Mouse (Mus musculus): ENCODE measurements at regions not wholly inside any gene's neighbourhood (a gene's known extent, or its start where the extent isn't known, plus 50 kb on each side); places are given as distances from the start of the nearest gene placed in this dataset.

DNA sequence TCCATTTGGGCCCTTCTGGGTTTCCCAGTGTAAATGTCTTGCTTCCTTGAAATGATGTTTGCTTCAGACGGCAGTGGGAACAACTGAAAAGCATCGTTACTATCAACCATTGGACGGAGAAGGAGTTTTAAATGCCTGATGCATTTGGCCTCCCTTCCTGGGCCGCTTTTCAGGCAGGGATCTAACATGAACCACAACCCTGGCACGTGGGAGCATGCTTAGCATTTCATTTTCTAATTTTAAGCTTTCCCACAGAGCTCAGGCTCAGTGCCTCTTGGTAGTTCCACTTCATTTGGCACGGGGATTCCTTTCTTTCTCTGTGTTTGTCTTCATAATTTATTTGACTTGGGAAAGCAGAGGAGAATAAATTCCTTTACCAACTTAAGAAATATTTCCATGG, 406.6 kb upstream of the Nbea start:
- DNase-seq (ENCODE audit: low spot score): no peak

DNA sequence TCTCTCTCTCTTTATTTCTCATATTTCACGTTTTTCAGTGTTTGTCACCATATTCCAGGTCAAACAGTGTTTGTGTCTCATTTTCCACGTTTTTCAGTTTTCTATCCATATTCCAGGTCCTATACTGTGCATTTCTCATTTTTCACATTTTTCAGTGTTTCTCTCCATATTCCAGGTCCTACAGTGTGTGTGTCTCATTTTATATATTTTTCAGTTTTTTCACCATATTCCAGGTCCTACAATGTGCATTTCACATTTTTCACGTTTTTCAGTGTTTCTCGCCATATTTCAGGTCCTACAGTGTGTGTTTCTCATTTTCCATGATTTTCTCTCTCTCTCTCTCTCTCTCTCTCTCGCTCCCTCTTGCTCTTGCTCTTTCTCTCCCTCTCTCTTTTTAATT, 391.9 kb upstream of the Nbea start:
- no peak for DNase-seq (ENCODE audit: low spot score)

DNA sequence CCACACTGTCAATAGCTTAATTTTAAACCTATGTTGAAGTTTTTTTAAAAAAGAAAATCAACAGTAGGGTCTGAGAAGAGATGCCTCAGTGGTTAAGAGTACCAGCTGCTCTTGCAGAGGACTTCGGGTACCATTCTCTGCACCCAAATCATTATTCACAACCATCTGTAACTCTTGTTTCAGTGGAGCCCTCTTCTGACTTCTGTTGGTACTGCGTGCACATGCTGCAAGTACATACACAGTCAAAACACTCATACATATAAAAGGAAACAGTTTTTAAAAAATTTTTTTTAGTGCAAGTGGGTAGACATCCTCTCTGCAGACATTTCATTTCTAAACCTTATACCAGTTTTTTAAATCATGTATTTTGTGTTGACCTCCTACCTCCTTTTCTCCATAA, 352.7 kb upstream of the Nbea start:
- no peak for DNase-seq (ENCODE audit: low spot score)

DNA sequence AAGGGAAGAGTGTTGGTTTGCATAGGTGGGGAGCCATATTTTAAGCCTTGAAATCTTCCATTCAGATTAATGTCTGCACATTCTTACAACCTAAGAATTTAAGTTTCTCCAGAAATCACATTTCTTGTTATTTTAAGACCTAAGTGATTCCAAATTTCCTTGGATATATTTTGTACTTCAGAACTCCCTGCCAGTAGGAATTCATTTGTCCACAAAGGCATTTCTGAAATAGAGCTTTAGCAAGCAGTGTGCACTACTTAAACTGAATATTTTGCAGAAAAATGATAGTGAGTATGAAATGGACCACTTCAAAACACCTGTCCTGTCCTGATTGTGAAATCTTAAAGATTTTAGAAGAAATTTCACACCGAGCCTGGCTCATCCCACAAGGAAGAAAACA, 320.9 kb upstream of the Nbea start:
- DNase-seq (ENCODE audit: low spot score): no peak

DNA sequence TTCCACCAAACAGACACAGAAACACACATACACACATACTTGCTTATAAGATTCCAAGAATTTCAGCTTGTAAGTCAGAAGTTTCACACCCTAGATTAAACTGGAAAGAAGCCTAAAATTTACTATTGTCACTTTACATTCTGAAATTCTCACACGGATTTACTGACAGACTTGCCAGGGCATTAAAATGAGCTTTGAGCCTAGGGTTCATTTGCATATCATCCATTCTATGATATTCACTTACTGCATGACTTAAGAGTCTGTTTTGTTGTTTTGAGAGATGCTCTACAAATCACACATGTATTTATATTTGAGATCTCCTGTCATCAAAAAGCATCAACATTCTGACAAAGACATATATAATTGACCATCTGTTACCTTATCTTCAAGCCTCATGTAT, 315.8 kb upstream of the Nbea start:
- DNase-seq (ENCODE audit: low spot score): no peak

DNA sequence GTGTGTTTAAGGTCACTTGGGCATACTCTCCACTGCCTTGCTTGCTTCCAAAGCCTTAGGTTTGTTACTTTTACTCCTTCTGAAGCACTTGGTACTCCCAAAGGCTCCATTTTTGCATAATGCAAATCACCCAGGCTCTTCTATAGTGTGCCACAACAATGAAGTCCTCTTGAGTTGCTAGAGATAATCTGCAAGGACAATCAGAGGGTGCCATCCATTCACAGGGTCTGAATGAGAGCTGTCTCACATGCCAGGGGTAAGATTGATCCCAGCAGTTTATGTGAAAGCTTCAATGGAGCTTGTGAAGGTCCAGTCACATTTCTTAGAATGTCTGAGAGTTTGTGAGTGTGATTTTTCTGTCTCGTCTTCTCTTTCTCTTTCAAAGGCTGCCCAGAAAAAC, 310.4 kb upstream of the Nbea start:
- DNase-seq (ENCODE audit: low spot score): no peak

DNA sequence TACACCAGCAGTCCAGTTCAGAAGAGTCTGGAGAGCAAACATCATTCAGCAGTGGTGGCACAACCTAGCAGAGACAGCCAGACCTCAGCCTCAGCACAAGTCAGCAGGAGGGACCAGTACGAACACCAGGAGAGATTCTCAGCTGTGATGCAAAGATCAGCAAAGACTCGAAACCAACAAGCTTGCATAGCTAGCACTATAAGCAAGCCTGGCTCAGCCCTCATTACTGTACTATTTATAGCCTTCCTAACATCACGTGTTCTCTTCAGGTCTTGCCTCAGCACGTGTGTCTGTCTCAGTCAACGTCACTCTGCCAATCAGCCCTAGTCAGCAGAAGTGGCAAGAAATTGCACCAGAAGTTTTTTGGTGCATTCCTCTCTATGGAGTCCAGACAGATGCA, 305.7 kb upstream of the Nbea start:
- no peak for DNase-seq (ENCODE audit: low spot score)

DNA sequence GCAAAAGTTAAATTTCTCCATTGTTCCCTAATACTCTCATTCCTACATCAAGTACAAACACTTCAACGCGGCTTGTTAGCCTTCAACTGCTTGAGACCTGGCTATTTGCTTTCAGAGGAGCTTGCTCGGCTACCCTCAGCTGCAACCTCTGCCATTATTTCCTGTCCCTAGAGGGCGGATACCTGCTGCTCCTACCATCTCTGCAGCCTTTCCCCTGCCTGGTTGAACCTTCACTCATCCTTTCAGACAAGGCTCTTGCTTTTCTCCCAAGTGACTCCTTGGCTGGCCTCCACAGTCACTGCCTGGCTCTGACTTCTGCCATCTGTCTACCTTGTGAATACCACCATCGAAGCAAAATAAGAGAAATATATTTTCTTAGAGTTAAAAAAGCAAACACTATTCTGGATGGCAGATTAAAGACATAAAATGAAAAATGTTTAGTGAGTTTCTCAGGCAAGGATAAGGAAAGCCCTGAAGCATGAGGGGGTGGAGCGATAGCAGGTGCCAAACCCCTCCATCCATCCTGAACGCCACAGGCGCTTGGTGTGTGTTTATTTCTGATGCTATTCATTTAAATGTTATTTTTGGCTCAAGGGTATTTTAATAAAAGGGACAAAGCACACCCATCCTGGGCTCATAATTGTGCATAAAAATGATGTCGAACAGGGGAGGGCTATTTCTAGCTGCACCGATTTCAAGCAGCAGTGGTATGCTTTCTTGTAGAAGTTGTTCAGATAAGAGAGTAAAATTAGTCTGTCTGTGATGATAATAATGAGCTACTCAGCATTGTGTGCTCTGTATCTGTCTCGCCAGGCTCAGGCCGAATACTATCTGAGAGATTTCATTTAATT, 302.3 kb upstream of the Nbea start:
- no peak for DNase-seq (ENCODE audit: low spot score)

GRCm38 (mm10) chr3:56484096-56484495, 300.6 kb upstream of the Nbea start:
- no peak for DNase-seq (ENCODE audit: low spot score)

- DNase-seq (ENCODE audit: low spot score): no peak
Observed at GRCm38 (mm10) chr3:56483370-56483769, 299.9 kb upstream of the Nbea start.

- DNase-seq (ENCODE audit: low spot score): no peak
Observed at GRCm38 (mm10) chr3:56479529-56479928, 296.0 kb upstream of the Nbea start.

DNA sequence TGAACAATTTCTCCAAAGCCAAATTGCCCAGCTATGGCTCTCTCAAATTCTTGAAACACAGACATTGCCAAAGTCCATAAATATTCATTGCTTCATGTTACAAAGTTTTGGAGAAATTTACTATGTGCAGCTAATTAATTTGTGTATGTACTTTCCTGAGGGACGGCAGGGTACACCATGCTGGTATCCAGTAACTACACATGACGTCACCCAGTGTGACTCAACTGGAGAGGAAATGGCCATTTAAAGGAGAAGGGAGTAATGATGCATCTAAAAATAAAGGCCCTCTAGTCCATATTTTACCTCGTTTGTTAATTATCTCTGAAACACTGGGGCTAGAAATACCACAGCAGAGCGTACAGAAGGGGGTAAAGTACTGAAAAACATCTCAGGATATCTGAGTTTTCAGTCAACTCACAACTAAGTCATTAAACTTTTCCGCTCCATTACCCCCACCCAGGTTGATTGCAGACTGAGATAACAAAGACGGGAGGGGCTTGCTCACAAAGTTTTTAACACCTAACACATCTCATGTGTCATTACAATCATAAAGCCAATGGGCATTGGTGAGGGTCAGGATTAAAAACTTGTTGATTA, 295.1 kb upstream of the Nbea start:
- DNase-seq (ENCODE audit: low spot score): no peak

- no peak for DNase-seq (ENCODE audit: low spot score)
Observed at GRCm38 (mm10) chr3:56475529-56476527, 292.3 kb upstream of the Nbea start.

GRCm38 (mm10) chr3:56472651-56473050, 289.1 kb upstream of the Nbea start:
- no peak for DNase-seq (ENCODE audit: low spot score)

- DNase-seq (ENCODE audit: low spot score): no peak
Observed at GRCm38 (mm10) chr3:56471823-56472222, 288.3 kb upstream of the Nbea start.

- DNase-seq (ENCODE audit: low spot score): no peak
Observed at GRCm38 (mm10) chr3:56471185-56471584, 287.7 kb upstream of the Nbea start.

DNA sequence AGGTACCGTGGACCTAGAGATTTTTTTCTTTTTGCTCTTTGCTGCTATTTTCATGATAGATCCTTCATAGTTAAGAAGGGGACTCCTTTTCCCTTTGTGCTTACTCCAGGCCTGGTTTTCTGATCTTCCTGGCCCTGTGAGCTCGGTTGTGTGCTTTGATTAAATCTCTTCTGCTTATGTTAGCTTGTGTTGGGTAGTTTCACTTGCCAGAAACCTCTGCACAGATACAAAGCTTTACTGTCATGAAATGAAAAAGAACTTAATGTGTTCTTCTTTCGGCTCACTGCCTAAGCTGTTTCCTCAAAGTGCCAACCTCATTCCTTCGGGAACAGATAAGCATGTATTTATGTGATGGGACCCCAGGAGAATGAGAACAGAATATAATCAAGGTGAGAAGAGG, 274.1 kb upstream of the Nbea start:
- DNase-seq (ENCODE audit: low spot score): no peak

DNA sequence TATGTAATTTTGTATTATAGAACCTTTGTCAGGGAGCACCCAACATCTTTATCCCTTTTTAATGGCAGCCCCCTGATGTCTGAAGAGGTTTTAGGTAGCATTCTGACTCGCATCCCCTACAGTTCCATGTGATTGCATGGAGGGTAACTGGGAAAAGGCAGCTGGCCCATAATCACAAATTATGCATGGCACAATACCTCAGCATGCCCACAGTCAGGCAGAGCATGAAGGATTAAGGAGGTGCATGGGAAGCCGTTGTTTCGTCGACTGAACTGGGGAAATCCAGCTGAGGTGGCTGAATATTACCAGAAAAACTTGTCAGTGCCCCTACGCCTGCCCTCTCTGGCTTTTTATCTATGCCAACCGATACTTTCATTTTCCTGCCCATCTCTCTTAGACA, 272.8 kb upstream of the Nbea start:
- DNase-seq (ENCODE audit: low spot score): no peak

DNA sequence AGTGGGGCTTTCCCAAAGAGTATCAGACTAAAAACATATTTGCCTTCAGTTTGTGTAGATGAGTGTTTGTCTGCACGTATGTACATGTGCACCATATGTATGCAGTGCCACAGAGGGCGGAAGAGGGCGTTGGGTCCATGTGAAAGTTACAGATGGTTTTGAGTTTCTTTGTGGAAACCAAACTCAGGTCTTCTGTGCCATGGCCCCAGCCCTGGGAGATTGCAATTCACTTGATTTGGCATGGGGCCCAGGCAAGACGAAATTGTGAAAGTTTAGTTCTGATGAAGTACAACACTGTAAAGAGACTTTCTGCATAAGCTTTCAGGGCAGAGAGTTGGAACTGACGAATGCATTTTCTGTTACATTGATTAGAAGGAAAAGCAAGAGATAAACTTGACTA, 255.4 kb upstream of the Nbea start:
- peak; percentile 20 for DNase-seq (ENCODE audit: low spot score)

DNA sequence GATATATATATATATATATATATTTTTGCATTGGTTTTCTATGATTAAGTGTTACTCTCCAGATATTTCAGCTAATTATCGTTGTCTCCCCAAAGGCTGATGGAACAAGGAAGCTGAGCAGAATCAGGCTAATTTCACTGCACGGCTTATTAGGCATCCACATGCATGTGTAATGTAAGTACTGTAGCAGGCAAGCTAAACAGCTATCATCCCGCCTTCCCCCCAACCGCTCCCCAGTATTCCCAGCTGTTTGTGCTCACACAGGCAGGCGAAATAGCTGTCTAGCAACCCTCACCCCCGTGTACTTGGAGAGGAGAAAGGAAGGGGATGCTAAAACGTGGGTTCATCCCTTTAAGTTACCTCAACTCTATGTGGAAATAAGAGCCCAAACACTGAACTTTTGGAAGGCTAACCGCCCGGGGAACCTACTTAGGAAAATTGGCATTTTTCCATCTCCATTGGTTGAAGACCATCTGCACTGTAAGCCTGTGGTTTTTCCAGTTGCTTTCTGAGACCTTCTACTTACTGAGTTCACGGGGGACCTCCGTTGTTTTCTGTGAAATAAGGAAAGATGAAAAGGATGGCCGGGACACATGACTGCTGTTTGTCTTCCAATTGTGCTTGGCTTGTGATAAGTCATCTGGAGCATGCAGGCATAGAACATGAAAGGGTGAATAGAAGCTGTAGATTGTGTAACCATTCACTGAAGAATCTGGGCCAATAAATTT, 254.7 kb upstream of the Nbea start:
- DNase-seq (ENCODE audit: low spot score): no peak

DNA sequence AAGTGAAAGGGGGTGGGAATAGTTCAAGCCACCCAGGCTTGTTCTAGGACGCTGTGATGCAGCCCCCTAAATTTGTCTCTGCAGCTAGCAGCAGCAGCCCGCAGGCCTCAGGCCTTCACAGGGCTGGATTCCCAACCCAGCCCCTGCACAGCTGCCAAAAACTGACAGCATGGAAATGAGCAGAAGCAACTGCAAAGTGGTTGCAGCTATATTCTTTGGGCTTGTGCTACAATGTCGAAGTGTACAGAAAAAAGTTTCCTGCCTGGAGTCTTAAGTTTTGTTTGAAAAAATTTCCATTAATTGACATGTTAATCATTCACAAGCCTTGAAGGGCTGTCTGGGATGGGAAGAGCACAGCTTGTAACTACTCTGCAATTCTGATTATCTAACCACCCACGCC, 253.6 kb upstream of the Nbea start:
- DNase-seq (ENCODE audit: low spot score): peak; percentile 8

- peak; percentile 23 for DNase-seq (ENCODE audit: low spot score)
Observed at GRCm38 (mm10) chr3:56433495-56433894, 250.0 kb upstream of the Nbea start.
